Mouse (Mus musculus): ENCODE data around the gene Nfam1. TPM values are rescaled to one million over a fixed set of nuclear protein-coding genes. Genes with fewer than 3 reads are reported as not detected.

Gene Nfam1
- polyA plus RNA-seq, 1 experiment: 9.8 TPM

DNA sequence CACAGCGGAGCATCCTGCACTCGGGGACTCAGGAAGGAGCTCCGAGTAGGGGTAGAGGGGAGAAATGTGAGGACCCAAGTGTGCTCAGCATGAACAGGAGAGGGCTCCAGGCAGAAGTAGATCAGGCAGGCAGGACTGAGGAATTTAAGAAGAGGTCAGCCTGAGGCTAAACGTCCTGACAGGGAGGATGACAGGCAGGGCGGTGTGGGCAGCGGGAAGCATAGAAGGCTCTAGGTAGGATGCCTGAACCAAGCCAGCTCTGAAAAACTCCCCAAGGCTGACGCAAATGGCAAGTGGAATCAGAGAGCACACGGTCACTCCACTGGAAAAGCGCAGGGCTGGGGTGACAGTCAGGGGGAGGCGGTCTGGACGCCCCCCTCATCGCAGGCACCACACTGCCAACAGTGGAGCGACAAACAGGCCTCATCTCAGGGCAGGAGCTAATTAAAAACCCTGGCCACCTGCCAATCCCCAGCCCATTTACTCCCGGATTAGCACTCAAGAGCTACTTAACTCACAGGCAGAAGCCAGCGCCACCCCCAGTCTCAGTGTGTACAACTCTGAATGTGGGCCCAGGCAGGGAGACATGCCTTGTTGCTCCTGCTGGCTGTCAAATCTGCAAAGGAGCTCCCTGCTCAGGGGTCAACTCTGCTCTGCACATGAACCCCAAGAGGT lies 22.0 kb downstream of the Nfam1 start:
- no peak overlapping the region for H3K27ac ChIP-seq (ENCODE audit: control insufficient read depth, insufficient read depth, low read length)
- DNase-seq: no peak
- no peaks in the 10 kb centered on the region for H3K27me3 ChIP-seq (ENCODE audit: control insufficient read depth, insufficient read depth, low read length)
- no peak for TF ChIP-seq CTCF (IDR thresholded peaks at IDR 0.05; ENCODE audit: borderline replicate concordance, control insufficient read depth, extremely low read depth, insufficient read depth, low read length, poor library complexity)
- no peak for TF ChIP-seq POLR2A (IDR thresholded peaks at IDR 0.05; ENCODE audit: control insufficient read depth, extremely low read depth, insufficient read depth, low read length, poor library complexity)
- peaks cover 8% of the 10 kb centered on the region for H3K4me1 ChIP-seq (replicated peaks; ENCODE audit: control insufficient read depth, insufficient read depth, low read length)
- no peaks in the 10 kb centered on the region for H3K36me3 ChIP-seq (ENCODE audit: control insufficient read depth, insufficient read depth, low read length)
- WGBS: 90% methylated on average over 15 of the region's 15 CpGs
- no peak overlapping the region for H3K4me3 ChIP-seq (ENCODE audit: control insufficient read depth, insufficient read depth, low read length)

DNA sequence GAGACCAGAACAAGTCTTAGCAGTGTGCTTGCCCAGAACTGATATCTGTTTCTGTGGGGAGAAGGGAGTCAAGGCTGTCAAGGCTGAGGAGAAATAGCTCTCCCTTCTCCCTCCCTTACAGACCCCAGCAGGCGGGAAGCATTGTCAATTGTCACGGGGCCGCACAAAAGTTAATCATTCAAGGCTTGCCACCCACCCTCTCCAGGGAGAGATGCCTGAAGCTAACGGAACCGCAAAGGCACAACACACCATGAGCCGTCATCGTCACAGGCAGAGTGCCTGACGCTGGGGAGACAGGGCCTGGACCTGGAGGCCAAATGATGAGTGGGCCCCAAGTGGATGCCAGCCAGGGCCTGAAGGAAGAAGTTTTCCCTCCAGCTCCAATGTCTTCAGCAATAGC lies 22.7 kb downstream of the Nfam1 start:
- WGBS: 97% methylated on average over 8 of the region's 8 CpGs
- no peak overlapping the region for H3K27ac ChIP-seq (ENCODE audit: control insufficient read depth, insufficient read depth, low read length)

DNA sequence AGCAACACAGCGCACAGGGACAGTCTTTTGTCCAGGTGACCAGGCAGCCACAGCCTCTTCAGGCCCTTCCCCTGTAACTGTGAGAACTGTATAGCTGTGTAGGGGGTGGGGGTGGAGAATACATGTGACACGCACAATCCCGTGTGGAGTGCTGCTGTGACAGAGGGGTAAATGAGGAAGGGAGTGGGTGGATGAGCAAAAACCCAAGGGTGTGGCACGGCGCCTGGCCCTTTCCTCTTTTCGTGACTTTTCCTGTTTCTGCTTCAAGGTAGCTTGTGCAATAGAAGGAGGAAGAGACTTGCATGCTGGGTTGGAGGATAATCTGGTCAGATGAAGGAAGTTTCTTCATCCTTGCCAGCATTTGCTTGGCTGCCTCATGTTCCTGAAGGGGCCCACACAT lies 23.6 kb downstream of the Nfam1 start:
- Histone ChIP-seq H3K4me3 (ENCODE audit: control insufficient read depth, insufficient read depth, low read length) (no peak overlapping the region), H3K27ac (ENCODE audit: control insufficient read depth, insufficient read depth, low read length) (peak overlapping the region; percentile 12; the same call in 1 of the 2 replicates), H3K27me3 (ENCODE audit: control insufficient read depth, insufficient read depth, low read length) (no peaks in the 10 kb centered on the region), H3K4me1 (replicated peaks; ENCODE audit: control insufficient read depth, insufficient read depth, low read length) (peaks cover 8% of the 10 kb centered on the region), H3K36me3 (ENCODE audit: control insufficient read depth, insufficient read depth, low read length) (no peaks in the 10 kb centered on the region)
- TF ChIP-seq CTCF (IDR thresholded peaks at IDR 0.05; ENCODE audit: borderline replicate concordance, control insufficient read depth, extremely low read depth, insufficient read depth, low read length, poor library complexity): no peak
- no peak for TF ChIP-seq POLR2A (IDR thresholded peaks at IDR 0.05; ENCODE audit: control insufficient read depth, extremely low read depth, insufficient read depth, low read length, poor library complexity)
- no peak for DNase-seq
- WGBS: 48% methylated on average over 6 of the region's 6 CpGs

More for the DNA sequence above, 22.7 kb downstream of the Nfam1 start:
- no peaks in the 10 kb centered on the region for H3K36me3 ChIP-seq (ENCODE audit: control insufficient read depth, insufficient read depth, low read length)
- peaks cover 8% of the 10 kb centered on the region for H3K4me1 ChIP-seq (replicated peaks; ENCODE audit: control insufficient read depth, insufficient read depth, low read length)
- H3K4me3 ChIP-seq (ENCODE audit: control insufficient read depth, insufficient read depth, low read length): no peak overlapping the region
- no peak for TF ChIP-seq POLR2A (IDR thresholded peaks at IDR 0.05; ENCODE audit: control insufficient read depth, extremely low read depth, insufficient read depth, low read length, poor library complexity)
- no peak for TF ChIP-seq CTCF (IDR thresholded peaks at IDR 0.05; ENCODE audit: borderline replicate concordance, control insufficient read depth, extremely low read depth, insufficient read depth, low read length, poor library complexity)
- H3K27me3 ChIP-seq (ENCODE audit: control insufficient read depth, insufficient read depth, low read length): no peaks in the 10 kb centered on the region
- no peak for DNase-seq

DNA sequence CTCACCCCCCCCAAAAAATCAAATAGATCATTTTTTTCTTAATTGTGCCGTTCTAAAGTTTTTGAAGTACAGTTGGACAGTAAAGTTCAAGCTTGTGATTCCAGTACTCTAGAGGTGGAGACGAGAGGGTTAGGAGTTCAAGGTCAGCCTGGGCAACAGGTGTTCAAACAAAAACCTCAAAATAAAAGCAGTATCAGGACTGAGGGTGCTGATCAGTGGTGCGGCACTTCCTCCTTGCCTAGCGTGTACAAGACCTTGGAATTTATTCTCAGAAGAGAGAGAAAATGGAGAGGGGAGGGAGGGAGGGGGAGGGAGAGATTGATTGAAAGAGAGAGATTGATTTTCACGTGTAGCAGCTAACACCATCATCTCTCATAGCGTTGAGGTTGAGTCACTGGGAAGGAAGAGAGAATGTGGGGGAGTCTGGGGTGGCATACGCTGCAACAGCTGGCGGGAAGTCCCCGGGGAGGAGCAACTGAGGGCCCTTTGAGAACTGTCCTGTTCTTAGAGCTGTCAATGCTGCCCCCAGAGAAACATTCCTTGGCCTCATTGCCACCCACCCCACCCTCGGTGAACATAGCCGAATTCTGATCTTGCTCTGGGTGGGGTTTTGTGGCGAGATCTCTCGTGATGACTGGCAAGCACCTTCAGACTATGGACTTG lies 24.2 kb downstream of the Nfam1 start:
- DNase-seq: peak; percentile 55
- TF ChIP-seq CTCF (IDR thresholded peaks at IDR 0.05; ENCODE audit: borderline replicate concordance, control insufficient read depth, extremely low read depth, insufficient read depth, low read length, poor library complexity) (no peak), POLR2A (IDR thresholded peaks at IDR 0.05; ENCODE audit: control insufficient read depth, extremely low read depth, insufficient read depth, low read length, poor library complexity) (no peak)
- no peaks in the 10 kb centered on the region for H3K27me3 ChIP-seq (ENCODE audit: control insufficient read depth, insufficient read depth, low read length)
- peaks cover 8% of the 10 kb centered on the region for H3K4me1 ChIP-seq (replicated peaks; ENCODE audit: control insufficient read depth, insufficient read depth, low read length)
- no peak overlapping the region for H3K4me3 ChIP-seq (ENCODE audit: control insufficient read depth, insufficient read depth, low read length)
- H3K27ac ChIP-seq (ENCODE audit: control insufficient read depth, insufficient read depth, low read length): peak overlapping the region; percentile 12; the same call in 1 of the 2 replicates
- H3K36me3 ChIP-seq (ENCODE audit: control insufficient read depth, insufficient read depth, low read length): no peaks in the 10 kb centered on the region
- 18% methylated on average over 13 of the region's 13 CpGs for WGBS

DNA sequence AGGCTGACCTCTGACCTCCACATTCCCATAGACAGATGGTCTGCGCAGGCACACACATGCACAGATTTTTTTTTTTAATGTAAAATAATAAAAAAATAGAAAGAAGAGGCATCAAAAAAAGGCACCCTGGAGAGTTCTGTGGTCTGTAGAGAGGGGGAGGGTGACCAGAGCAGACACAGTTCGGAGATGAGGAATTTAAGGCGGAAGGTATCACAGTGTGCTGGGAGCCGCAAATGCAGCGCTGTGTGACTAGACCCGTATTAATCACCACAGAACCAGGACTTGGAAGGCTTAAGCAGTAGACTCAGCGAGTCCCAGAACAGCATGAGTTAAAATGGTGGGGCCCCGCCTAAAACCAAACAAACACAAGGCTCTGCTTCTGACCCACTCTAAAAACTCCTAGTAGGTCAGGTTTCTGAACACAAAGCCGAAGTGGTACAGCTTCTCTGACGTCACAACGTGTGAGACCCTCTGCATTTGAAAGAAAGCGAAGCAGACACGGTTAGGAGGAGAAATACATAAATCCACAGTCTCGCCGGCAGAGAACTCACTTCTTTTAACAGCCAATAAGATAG lies 25.7 kb downstream of the Nfam1 start:
- TF ChIP-seq CTCF (IDR thresholded peaks at IDR 0.05; ENCODE audit: borderline replicate concordance, control insufficient read depth, extremely low read depth, insufficient read depth, low read length, poor library complexity): no peak
- DNase-seq: no peak
- Histone ChIP-seq H3K4me1 (replicated peaks; ENCODE audit: control insufficient read depth, insufficient read depth, low read length) (peaks cover 8% of the 10 kb centered on the region), H3K27me3 (ENCODE audit: control insufficient read depth, insufficient read depth, low read length) (no peaks in the 10 kb centered on the region), H3K27ac (ENCODE audit: control insufficient read depth, insufficient read depth, low read length) (no peak overlapping the region), H3K36me3 (ENCODE audit: control insufficient read depth, insufficient read depth, low read length) (no peaks in the 10 kb centered on the region), H3K4me3 (ENCODE audit: control insufficient read depth, insufficient read depth, low read length) (no peak overlapping the region)
- WGBS: 96% methylated on average over 15 of the region's 15 CpGs

DNA sequence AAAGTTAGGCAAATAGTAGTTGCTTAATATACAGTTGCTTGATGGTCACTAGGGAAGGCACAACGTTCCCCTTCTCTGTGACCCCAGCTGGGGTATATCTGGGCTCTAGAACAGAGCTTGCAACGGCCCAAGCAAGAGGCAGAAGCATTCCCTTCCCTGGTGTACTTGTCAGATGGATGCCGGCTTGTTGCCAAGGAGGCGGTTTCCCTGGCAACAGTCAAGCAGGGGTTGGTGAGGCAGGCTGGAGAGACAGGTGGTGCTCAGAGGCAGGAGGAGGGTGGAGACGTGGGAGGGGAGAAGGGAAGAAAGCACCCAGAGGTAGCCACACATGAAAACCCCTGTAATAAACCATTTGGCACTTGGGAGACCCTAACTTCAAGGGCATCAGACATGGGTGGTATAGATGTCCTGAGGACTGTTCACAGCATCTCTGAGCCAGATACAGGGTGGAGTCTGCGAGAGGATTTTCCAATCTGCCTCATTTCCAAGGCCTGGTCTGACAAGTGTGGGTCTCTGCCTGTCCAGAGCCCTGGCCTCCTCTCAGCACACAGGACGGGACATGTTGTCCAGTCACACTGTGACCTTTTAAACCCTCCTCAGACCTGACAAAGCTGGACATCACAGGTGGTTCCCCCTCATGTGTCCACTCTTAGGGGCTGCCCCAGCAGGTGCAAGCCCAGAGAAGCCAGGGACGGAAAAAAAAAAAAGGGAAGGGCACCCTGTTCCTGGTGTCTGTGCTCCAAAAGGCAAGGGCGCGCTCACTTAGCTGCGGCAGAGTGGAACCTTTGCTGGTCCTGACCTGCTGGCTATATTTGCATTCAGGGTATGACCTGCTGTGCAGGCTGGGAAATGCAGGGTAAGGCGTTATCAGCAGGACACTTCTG lies 30.2 kb downstream of the Nfam1 start:
- TF ChIP-seq POLR2A (IDR thresholded peaks at IDR 0.05; ENCODE audit: control insufficient read depth, extremely low read depth, insufficient read depth, low read length, poor library complexity) (no peak), CTCF (IDR thresholded peaks at IDR 0.05; ENCODE audit: borderline replicate concordance, control insufficient read depth, extremely low read depth, insufficient read depth, low read length, poor library complexity) (no peak)
- 90% methylated on average over 12 of the region's 12 CpGs for WGBS
- H3K4me3 ChIP-seq (ENCODE audit: control insufficient read depth, insufficient read depth, low read length): no peak overlapping the region
- H3K36me3 ChIP-seq (ENCODE audit: control insufficient read depth, insufficient read depth, low read length): no peaks in the 10 kb centered on the region
- DNase-seq: no peak
- H3K27ac ChIP-seq (ENCODE audit: control insufficient read depth, insufficient read depth, low read length): no peak overlapping the region
- H3K4me1 ChIP-seq (replicated peaks; ENCODE audit: control insufficient read depth, insufficient read depth, low read length): 0 out of 2 replicates have a peak, but pooled peaks cover 5% of the 10 kb centered on the region
- no peaks in the 10 kb centered on the region for H3K27me3 ChIP-seq (ENCODE audit: control insufficient read depth, insufficient read depth, low read length)

Measured in thymus, adult 2 months (tissue).